Mouse (Mus musculus): ENCODE measurements at regions not wholly inside any gene's neighbourhood (a gene's known extent, or its start where the extent isn't known, plus 50 kb on each side); places are given as distances from the start of the nearest gene placed in this dataset.

DNA sequence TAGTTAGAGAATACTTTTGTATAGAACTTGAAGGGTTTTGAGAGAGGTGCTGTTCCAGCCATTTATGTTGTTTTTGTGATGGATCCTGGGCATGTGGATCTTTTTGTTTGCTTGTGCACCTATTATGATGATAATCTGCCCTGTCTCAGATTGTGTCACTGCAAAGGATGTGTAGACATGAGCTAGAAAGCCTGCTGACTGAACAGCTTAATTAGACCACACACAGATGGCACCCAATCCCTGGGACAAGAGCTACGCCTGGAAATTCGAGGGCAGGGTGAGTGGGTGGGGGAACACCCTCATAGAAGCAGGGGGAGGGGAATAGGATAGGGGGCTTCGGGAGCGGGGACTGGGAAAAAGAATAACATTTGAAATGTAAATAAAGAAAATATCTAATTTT lies 378.3 kb downstream of the Ostf1 start:
- Histone ChIP-seq H3K9me3 (replicated peaks; ENCODE audit: control insufficient read depth, low read length) (no peaks in the 10 kb centered on the region), H3K4me1 (ENCODE audit: control insufficient read depth, insufficient read depth) (no peaks in the 10 kb centered on the region), H3K4me2 (ENCODE audit: low read depth, low read length) (no peak overlapping the region), H3K27me3 (ENCODE audit: control insufficient read depth, insufficient read depth, low read length) (no peaks in the 10 kb centered on the region), H3K27ac (ENCODE audit: low read depth) (no peak overlapping the region), H3K4me3 (ENCODE audit: low read depth, low read length) (no peak overlapping the region), H3K36me3 (replicated peaks; ENCODE audit: control insufficient read depth, insufficient read depth, low read length) (no peaks in the 10 kb centered on the region), H3K9ac (replicated peaks; ENCODE audit: low read depth, low read length) (no peak overlapping the region)
- no peak for ATAC-seq (ENCODE audit: insufficient read depth, low read depth)
- TF ChIP-seq CTCF (IDR thresholded peaks at IDR 0.05; ENCODE audit: low read depth) (no peak), EP300 (IDR thresholded peaks at IDR 0.05; ENCODE audit: low read depth) (no peak)
- 86% methylated on average over 4 of the region's 4 CpGs for WGBS
- no peak for DNase-seq (ENCODE audit: low spot score)
